Mouse (Mus musculus): ENCODE data around the gene Pmpca. TPM values are rescaled to one million over a fixed set of nuclear protein-coding genes. Genes with fewer than 3 reads are reported as not detected.

Gene Pmpca
- polyA plus RNA-seq, 1 experiment from 2014 or later: 81.5 TPM

DNA sequence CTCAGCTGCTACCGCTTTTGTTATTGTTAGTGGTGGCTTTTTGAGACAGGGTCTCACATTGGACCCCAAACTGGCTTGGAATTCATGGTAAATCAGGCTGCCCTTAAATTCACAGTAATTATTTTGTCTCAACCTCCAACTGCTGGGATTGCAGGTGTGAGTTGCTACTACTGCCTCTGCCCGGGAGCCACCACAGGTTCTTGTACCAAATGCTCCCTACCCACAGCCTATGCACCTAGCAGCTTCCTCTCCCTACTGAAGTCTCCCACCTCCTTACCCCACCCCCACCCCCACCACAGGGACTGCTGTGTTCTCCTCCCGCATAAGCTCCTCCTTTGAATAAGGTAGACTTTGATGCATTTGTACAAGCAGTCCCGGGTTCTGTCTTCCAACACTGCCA lies 32.9 kb upstream of the Pmpca start:
- no peaks in the 10 kb centered on the region for H3K27me3 ChIP-seq
- no peaks in the 10 kb centered on the region for H3K36me3 ChIP-seq
- H3K4me1 ChIP-seq (replicated peaks): peaks cover 19% of the 10 kb centered on the region
- H3K9ac ChIP-seq: no peak overlapping the region
- H3K27ac ChIP-seq: no peak overlapping the region
- 79% methylated on average over 4 of the region's 4 CpGs for WGBS (ENCODE audit: insufficient replicate concordance)
- no peaks in the 10 kb centered on the region for H3K9me3 ChIP-seq (replicated peaks)
- H3K4me3 ChIP-seq (replicated peaks): no peak overlapping the region
- ATAC-seq (ENCODE audit: low read depth) (no peak), DNase-seq (no peak)
- no peak overlapping the region for H3K4me2 ChIP-seq

DNA sequence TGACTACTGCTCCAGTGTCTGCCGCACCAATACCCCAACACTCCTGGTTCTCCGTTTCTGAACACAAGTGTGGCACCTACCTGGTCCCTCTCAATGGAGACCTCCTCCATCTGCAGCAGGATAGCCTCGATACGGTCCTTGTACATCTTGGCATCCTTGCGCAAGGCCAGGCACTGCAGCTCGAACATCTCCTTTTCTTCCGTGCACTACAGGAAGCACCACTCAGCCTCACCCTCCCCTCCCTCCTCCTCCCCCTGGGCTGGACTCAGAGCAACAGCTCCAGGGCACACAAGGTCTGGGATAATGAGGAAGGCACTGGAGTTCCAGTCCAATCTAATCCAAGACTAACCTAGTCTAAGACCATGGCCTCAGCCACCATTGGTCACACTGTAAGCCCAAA lies 32.5 kb upstream of the Pmpca start:
- 61% methylated on average over 7 of the region's 7 CpGs for WGBS (ENCODE audit: insufficient replicate concordance)
- no peak for DNase-seq

DNA sequence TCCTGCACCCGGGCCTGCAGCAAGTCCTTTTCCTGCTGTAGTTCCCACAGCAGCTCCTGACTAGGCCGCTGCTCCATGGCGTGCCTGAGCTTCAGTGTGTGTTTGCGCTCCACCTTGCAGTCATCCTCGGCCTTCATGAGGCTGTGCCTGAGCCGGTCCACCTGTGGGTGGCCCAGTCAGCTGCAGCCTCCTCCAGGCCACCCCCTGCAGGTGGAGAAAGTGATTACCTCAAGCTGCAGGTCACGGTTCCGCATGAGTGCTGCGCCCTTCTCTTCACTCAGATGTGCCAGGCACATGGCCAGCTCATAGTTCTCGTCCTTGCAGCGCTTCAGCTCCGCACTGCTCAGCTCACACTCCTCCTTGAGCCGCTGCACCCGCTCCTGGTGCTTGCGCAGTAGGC lies 31.7 kb upstream of the Pmpca start:
- Histone ChIP-seq H3K4me2 (no peak overlapping the region), H3K27ac (no peak overlapping the region), H3K9ac (no peak overlapping the region), H3K27me3 (no peaks in the 10 kb centered on the region), H3K4me1 (replicated peaks) (peaks cover 13% of the 10 kb centered on the region), H3K9me3 (replicated peaks) (no peaks in the 10 kb centered on the region), H3K36me3 (peaks cover under 1% of the 10 kb centered on the region; the same call in 1 of the 2 replicates), H3K4me3 (replicated peaks) (no peak overlapping the region)
- WGBS (ENCODE audit: insufficient replicate concordance): 72% methylated on average over 15 of the region's 15 CpGs
- DNase-seq: no peak
- ATAC-seq (ENCODE audit: low read depth): no peak

More for the DNA sequence above, 32.5 kb upstream of the Pmpca start:
- no peak overlapping the region for H3K27ac ChIP-seq
- H3K4me2 ChIP-seq: no peak overlapping the region
- peaks cover 16% of the 10 kb centered on the region for H3K4me1 ChIP-seq (replicated peaks)
- no peaks in the 10 kb centered on the region for H3K36me3 ChIP-seq
- no peak overlapping the region for H3K9ac ChIP-seq
- no peak overlapping the region for H3K4me3 ChIP-seq (replicated peaks)
- H3K9me3 ChIP-seq (replicated peaks): no peaks in the 10 kb centered on the region
- H3K27me3 ChIP-seq: no peaks in the 10 kb centered on the region
- no peak for ATAC-seq (ENCODE audit: low read depth)

DNA sequence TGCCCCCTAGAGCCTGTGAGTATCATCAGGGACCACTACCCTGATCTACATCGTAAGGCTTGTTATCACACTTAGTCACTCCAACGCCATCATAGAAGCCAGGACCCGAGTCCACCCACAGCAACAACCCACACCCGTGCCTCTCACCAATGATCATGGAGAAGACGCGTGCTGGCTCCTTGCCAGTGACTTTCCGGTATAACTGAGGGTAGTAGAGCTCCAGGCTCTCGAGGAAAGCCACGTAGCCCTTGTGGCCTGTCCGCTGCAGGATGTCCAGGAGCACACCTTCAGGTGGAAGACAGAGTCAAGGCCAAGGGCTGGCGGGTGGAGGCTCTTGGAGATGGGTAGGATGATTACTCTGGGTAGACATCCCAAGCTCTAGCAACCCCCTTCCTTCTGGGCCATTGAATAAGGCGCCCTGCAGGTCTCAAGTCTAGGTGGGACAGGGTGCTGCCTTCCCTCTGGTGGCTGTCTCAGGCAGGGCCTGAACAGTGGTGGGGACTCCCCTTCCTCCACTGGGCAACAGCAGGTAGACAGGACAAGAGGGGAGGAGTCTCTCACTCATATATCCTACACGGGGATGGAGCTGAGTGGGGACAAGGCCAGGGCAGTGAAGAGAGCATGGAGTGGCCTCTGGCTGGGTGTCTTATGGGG lies 30.3 kb upstream of the Pmpca start:
- DNase-seq (no peak), ATAC-seq (ENCODE audit: low read depth) (no peak)
- Histone ChIP-seq H3K36me3 (peaks cover 11% of the 10 kb centered on the region; the same call in 1 of the 2 replicates), H3K27me3 (no peaks in the 10 kb centered on the region), H3K9me3 (replicated peaks) (no peaks in the 10 kb centered on the region), H3K27ac (no peak overlapping the region), H3K4me2 (no peak overlapping the region), H3K4me3 (replicated peaks) (no peak overlapping the region), H3K4me1 (replicated peaks) (peaks cover 5% of the 10 kb centered on the region; the same call in 1 of the 2 replicates), H3K9ac (no peak overlapping the region)
- 71% methylated on average over 13 of the region's 13 CpGs for WGBS (ENCODE audit: insufficient replicate concordance)

DNA sequence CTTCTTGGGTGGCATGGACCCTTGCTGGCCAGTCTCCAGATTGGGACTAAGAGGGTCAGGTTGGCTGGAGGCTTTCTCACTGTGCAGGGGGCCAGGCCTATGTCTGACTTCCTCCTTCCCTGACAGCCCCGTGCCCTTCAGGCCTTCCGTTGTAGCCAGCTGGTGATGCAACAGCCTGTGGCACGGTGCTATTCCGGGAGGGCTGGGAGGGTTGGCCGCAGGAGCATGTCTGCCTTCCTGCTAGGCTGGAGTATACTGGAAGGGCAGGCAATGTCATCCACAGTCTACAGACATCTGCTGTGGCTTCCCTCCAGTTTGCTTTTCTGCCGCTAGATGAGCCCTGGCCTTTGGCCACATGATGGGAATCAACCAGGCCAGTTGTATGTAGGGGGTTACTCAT lies 29.2 kb upstream of the Pmpca start:
- H3K4me3 ChIP-seq (replicated peaks): peak overlapping the region; percentile 19
- DNase-seq: no peak
- H3K9ac ChIP-seq: no peak overlapping the region
- H3K4me1 ChIP-seq (replicated peaks): peaks cover 5% of the 10 kb centered on the region; the same call in 1 of the 2 replicates
- peak overlapping the region; percentile 34 for H3K4me2 ChIP-seq
- no peaks in the 10 kb centered on the region for H3K27me3 ChIP-seq
- ATAC-seq (ENCODE audit: low read depth): peak; percentile 32; the same call in 1 of the 2 replicates
- H3K36me3 ChIP-seq: peaks cover 23% of the 10 kb centered on the region
- no peak overlapping the region; the same call in 1 of the 2 replicates for H3K27ac ChIP-seq
- H3K9me3 ChIP-seq (replicated peaks): no peaks in the 10 kb centered on the region
- WGBS (ENCODE audit: insufficient replicate concordance): 28% methylated on average over 6 of the region's 6 CpGs

DNA sequence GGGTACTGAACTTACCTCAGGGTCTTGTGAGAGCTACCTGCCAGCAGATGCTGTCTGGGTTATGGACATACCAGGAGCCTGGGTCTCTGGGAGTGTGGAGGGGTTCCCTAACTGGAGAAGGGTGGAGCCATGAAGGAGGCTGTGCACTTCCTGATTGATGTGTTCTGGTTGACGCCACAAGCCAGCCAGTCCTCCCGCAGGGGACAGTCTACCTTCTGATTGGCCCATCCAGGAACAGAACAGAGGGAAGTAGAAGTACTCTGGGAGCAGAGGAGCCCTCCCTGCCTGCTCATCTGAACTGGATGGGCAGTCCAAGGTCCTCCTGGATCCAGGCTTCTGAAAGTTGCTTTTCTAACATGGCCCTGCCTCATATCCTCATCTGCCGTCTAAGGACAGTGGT lies 28.4 kb upstream of the Pmpca start, which contains the start of gene Card9:
Gene Card9, minus strand, starts transcription at position 147 of the 400 bp plus-strand sequence.
- peaks cover 31% of the 10 kb centered on the region for H3K36me3 ChIP-seq
- H3K4me1 ChIP-seq (replicated peaks): peaks cover 5% of the 10 kb centered on the region; the same call in 1 of the 2 replicates
- H3K9me3 ChIP-seq (replicated peaks): no peaks in the 10 kb centered on the region
- WGBS (ENCODE audit: insufficient replicate concordance): 11% methylated on average over 3 of the region's 3 CpGs
- peak within 1 kb of the TSS; percentile 34 for H3K4me2 ChIP-seq
- no peaks in the 10 kb centered on the region for H3K27me3 ChIP-seq
- ATAC-seq (ENCODE audit: low read depth) (0 out of 2 replicates have a peak, but pooled peaks have one; percentile 27), DNase-seq (no peak)
- H3K4me3 ChIP-seq (replicated peaks): peak within 1 kb of the TSS; percentile 19
- H3K9ac ChIP-seq: no peak within 1 kb of the TSS
- no peak within 1 kb of the TSS; the same call in 1 of the 2 replicates for H3K27ac ChIP-seq

DNA sequence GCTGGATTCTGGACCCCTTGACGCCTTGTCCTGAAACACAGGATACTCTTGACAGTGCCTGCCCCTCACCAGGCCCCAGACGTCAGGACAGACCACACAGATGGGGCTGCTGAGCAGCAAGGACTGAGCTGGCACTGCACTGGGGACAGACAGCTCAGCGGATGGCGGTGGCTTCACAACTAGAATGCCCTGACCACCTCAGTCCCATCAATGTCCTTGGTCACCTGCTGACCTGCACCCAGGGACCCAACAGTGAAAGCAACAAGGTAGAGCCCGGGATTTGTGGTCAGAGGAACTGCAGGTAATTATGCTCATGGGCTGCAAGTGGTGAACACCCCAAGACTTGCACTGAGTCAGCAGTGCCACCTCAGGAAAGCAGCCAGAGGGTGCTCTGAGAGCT lies 26.1 kb upstream of the Pmpca start:
- H3K9ac ChIP-seq: no peak overlapping the region
- H3K36me3 ChIP-seq: peaks cover 53% of the 10 kb centered on the region
- DNase-seq (no peak), ATAC-seq (ENCODE audit: low read depth) (no peak)
- WGBS (ENCODE audit: insufficient replicate concordance): 75% methylated on average over 5 of the region's 5 CpGs
- H3K9me3 ChIP-seq (replicated peaks): no peaks in the 10 kb centered on the region
- H3K27me3 ChIP-seq: no peaks in the 10 kb centered on the region
- no peak overlapping the region for H3K27ac ChIP-seq
- H3K4me2 ChIP-seq: no peak overlapping the region
- H3K4me1 ChIP-seq (replicated peaks): 0 out of 2 replicates have a peak, but pooled peaks cover 5% of the 10 kb centered on the region
- H3K4me3 ChIP-seq (replicated peaks): no peak overlapping the region

DNA sequence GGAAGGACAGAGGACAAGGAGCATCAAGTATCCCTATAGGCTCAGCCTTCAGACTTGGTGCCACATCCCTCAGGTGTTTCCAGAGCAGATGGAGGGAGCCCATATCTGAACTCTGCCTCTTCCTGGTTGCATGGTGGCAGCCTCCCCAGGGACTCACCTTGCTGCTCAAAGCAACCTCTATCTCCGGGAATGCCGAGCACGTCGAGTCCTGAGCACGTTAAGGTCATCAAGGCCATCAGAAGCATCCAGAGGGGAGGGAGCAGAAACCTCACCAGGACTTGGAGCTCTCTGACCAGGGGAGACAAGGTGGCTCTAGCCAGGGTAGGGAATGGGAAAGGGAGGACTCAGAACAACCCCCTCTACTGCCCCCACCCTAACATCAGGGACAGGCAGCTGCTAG lies 25.7 kb upstream of the Pmpca start:
- Histone ChIP-seq H3K27me3 (no peaks in the 10 kb centered on the region), H3K27ac (no peak overlapping the region), H3K4me3 (replicated peaks) (no peak overlapping the region), H3K36me3 (peaks cover 58% of the 10 kb centered on the region), H3K9ac (no peak overlapping the region), H3K4me1 (replicated peaks) (0 out of 2 replicates have a peak, but pooled peaks cover 5% of the 10 kb centered on the region), H3K9me3 (replicated peaks) (no peaks in the 10 kb centered on the region), H3K4me2 (no peak overlapping the region)
- no peak for ATAC-seq (ENCODE audit: low read depth)
- no peak for DNase-seq
- 70% methylated on average over 5 of the region's 5 CpGs for WGBS (ENCODE audit: insufficient replicate concordance)

DNA sequence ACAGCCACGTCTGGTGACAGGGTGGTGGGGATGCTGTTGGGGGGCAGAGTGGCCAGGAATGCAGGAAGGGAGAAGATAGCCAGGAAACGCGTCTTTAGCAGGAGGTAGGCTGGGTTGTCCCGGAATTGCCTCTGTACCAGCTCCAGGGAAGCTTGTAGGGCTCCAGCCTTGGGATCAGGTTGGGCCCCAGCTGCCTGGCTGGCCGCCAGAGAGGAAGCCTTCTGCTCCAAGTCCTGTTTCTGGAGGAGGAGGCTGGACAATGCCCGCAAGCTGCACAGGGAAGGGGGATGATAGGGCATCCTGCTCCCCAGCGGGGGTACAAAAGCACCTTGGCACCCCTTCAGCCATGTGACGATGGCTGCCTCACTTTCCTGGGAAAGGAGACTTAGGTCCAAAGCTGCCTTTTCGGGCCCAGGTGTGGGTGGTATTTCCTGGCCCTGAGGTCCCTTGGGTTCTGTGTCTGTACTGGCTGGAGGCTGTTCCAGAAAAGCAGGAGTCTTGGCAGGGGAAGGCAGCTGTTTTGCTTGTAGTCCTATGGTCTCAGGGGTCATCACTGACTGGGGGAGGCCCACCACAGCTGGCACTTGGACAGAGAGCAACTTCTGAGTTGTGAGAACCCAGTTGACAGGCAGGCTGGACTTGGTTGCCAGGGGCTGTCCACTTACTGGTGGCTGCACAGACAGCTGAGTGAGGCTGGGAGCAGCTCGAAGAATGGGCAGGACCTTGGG lies 24.2 kb upstream of the Pmpca start:
- Histone ChIP-seq H3K27me3 (no peaks in the 10 kb centered on the region), H3K9me3 (replicated peaks) (no peaks in the 10 kb centered on the region), H3K4me1 (replicated peaks) (0 out of 2 replicates have a peak, but pooled peaks cover 2% of the 10 kb centered on the region), H3K4me2 (no peak overlapping the region), H3K27ac (no peak overlapping the region), H3K36me3 (peaks cover 72% of the 10 kb centered on the region), H3K9ac (no peak overlapping the region), H3K4me3 (replicated peaks) (no peak overlapping the region)
- DNase-seq: no peak
- ATAC-seq (ENCODE audit: low read depth): no peak
- WGBS (ENCODE audit: insufficient replicate concordance): 69% methylated on average over 10 of the region's 10 CpGs

DNA sequence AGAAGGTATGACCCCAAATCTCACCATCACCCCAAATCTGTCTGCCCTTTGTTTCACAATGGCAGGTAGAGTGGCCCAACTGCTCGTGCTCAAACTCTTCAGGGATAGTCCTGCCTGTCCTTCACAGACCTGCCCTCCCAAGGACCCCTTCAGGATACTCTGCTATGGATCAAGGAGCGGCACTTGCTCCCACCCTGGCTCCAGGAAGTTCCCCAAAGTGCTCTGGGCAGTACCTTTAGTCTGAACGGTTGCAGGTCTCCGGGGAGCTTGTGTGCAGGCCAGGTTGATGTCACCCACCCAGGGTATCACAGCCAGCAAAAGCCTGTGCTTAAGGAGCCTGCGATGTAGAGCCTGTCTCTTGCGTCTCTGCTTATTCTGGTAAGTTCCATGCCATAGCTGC lies 21.2 kb upstream of the Pmpca start:
- Histone ChIP-seq H3K4me3 (replicated peaks) (no peak overlapping the region), H3K27me3 (no peaks in the 10 kb centered on the region), H3K4me2 (no peak overlapping the region), H3K36me3 (peaks cover 95% of the 10 kb centered on the region), H3K27ac (no peak overlapping the region), H3K4me1 (replicated peaks) (no peaks in the 10 kb centered on the region), H3K9me3 (replicated peaks) (no peaks in the 10 kb centered on the region), H3K9ac (no peak overlapping the region)
- WGBS (ENCODE audit: insufficient replicate concordance): 86% methylated on average over 6 of the region's 6 CpGs
- ATAC-seq (ENCODE audit: low read depth): no peak
- DNase-seq: no peak

DNA sequence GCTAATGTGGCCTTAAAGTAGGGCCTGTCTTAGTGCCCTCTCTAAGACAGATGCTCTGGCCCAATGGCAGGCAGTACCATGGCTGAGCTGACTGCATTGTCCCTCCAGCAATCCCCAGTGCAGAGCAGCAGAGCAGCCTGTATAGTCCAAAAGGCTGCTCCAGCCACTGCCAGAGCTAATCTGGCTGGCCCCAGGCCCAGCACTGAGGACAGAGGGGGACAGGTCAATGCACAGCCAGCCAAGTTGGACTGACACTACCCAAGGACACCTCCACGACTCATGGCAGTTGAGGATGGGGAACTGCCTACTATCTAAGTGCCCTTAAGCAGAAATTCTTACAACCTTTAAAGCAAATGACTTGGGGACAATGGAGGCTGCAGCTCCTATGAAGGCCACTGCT lies 20.6 kb upstream of the Pmpca start:
- DNase-seq: no peak
- Histone ChIP-seq H3K27ac (no peak overlapping the region), H3K27me3 (no peaks in the 10 kb centered on the region), H3K4me3 (replicated peaks) (no peak overlapping the region), H3K4me1 (replicated peaks) (no peaks in the 10 kb centered on the region), H3K9ac (no peak overlapping the region), H3K9me3 (replicated peaks) (no peaks in the 10 kb centered on the region), H3K4me2 (no peak overlapping the region), H3K36me3 (peaks cover 95% of the 10 kb centered on the region)
- 81% methylated on average over 1 of the region's 1 CpGs for WGBS (ENCODE audit: insufficient replicate concordance)
- no peak for ATAC-seq (ENCODE audit: low read depth)
